Mouse (Mus musculus) duodenum, adult 2 months (tissue): ENCODE results near the gene Ppp1r1c. TPM values are rescaled to one million over a fixed set of nuclear protein-coding genes. Genes with fewer than 3 reads are reported as not detected.

Source experiments
- polyA plus RNA-seq: library from polyadenylated mRNA; depleted of rRNA; stranded (reverse); fragments of >200 nt; gene quantifications from 2 replicates; pipeline ENCODE4 v1.2.3, GENCODE M21; 2012; ENCODE audit warnings: low replicate concordance; rRNA removed

The Ppp1r1c gene
- not detected in 2 replicates for polyA plus RNA-seq

DNA sequence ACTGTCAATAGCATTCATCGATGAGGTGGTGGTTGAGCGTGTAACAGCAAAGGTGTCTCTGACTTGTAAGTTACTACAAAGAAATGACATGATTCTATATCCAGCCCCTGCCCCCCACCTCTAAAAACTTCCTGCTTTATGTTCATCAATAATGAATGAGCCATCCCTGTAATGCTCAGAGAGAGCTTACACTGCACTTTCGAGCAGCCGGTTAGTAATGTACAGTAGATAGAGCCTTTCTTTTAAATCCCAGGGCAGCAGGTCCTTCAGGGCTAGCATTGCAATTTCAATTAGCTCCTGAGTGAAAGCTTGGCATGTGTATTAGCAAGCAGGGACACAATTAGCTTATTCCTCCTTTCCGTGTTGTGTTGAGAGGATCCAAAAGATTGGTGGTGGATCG is at the start of gene Ppp1r1c:
Ppp1r1c (plus strand) TSS at position 206 of the 400 bp plus-strand sequence.

Other genes with a start within 250 kb of the Ppp1r1c start
- 9.1 and 12.2 TPM in 2 replicates for gene Itprid2, start 72.4 kb upstream of the Ppp1r1c start, polyA plus RNA-seq